Mouse (Mus musculus): Measurements from ENCODE around the gene Chn1. TPM values are rescaled to one million over a fixed set of nuclear protein-coding genes. Genes with fewer than 3 reads are reported as not detected.

Chn1 gene
- polyA plus RNA-seq, 1 experiment: 219 TPM

DNA sequence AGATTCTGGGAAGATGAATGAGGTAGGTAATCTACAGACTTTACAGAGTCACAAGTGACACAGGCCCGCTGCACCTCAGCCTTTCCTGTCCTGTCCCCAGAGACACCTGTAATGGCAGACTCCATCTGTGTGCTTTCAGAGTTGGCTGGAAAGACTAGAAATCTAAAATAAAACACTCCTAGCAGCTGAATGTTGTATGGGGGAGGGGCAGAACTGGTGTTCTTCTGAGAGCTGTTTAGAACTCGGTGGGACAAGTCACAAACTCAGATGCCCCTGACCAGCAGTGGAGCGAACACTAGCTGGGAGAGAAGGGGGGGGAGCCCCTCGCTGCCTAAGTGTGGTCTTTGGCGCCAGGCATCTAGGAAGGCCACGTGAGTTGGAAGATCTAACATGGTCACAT lies 203.2 kb downstream of the Chn1 start:
- TF ChIP-seq CTCF (IDR thresholded peaks at IDR 0.05; ENCODE audit: borderline replicate concordance, extremely low read depth, insufficient read depth, insufficient read length) (no peak), POLR2A (IDR thresholded peaks at IDR 0.05; ENCODE audit: borderline replicate concordance, extremely low read depth, insufficient read depth, insufficient read length, poor library complexity, severe bottlenecking) (no peak)
- DNase-seq (ENCODE audit: low read depth): no peak

DNA sequence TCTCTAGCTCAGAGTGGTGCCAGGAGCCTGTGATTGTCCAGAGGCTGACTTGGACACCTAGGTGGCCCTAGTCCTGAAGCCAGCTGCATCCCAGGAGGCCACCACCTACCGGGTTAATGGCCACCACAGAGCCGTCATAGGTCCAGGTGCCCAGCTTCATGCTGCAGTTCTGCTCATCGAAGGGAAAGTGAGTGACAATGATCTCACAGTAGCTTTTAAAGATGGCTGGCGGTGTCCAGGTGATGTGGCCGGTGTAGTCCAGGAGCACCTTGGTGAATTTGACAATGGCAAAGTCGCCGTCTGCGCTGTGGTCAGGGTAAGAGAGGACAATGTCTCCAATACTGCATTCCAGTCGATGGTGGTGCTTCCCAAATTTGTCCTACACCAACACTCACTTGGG lies 203.8 kb downstream of the Chn1 start:
- TF ChIP-seq CTCF (IDR thresholded peaks at IDR 0.05; ENCODE audit: borderline replicate concordance, extremely low read depth, insufficient read depth, insufficient read length) (no peak), POLR2A (IDR thresholded peaks at IDR 0.05; ENCODE audit: borderline replicate concordance, extremely low read depth, insufficient read depth, insufficient read length, poor library complexity, severe bottlenecking) (no peak)
- no peak for DNase-seq (ENCODE audit: low read depth)

DNA sequence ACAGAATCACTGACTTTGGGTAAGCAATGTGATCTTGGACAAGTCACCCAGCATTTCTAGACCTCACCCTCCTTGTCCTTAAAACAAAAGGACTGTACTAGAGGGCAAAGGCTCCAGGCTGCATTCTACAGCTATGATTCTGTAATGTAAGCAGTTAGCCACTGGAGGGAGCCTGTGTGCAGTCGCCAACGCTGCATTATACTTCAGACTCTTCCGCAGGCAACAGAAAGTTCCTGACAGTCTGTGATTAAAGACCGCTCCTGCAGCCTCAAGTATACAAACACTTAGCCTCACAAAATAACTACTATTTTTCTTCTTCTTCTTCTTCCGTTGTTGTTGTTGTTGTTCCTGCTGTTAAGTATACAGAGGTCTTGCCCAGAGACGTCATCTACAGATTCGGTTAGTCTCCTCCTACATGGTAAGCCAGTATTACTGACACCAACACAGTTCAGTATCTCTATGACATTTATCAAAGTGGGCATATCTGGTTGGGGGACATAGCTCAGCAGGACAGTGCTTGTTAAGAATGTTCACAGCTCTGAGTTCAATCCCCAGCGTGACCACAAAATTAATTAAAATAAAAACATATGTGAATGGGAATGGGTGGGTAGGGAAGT lies 208.0 kb downstream of the Chn1 start:
- peak; percentile 81 for DNase-seq (ENCODE audit: low read depth)
- peak; percentile 83 for TF ChIP-seq CTCF (IDR thresholded peaks at IDR 0.05; ENCODE audit: borderline replicate concordance, extremely low read depth, insufficient read depth, insufficient read length)
- no peak for TF ChIP-seq POLR2A (IDR thresholded peaks at IDR 0.05; ENCODE audit: borderline replicate concordance, extremely low read depth, insufficient read depth, insufficient read length, poor library complexity, severe bottlenecking)

DNA sequence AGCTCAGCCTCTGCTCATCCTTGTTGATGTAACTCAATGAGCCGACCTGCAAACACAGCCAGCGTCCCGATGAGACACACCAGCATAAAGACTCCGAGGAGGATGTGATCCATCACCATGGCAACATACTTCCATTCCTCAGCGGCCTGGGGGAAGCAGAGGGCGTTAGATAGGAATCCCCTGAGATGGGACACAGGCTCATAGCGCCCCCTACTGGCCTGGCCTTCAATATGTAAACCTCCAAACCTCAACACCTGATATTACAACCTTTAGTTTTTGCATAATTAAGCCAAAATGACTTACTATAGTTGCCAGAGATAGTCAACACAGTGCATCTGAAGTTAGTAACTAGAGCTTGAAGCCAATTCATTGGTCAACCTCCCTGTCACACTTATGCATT lies 209.0 kb downstream of the Chn1 start:
- TF ChIP-seq CTCF (IDR thresholded peaks at IDR 0.05; ENCODE audit: borderline replicate concordance, extremely low read depth, insufficient read depth, insufficient read length): peak; percentile 40; the same call in 1 of the 2 replicates
- no peak for TF ChIP-seq POLR2A (IDR thresholded peaks at IDR 0.05; ENCODE audit: borderline replicate concordance, extremely low read depth, insufficient read depth, insufficient read length, poor library complexity, severe bottlenecking)
- DNase-seq (ENCODE audit: low read depth): peak; percentile 71

DNA sequence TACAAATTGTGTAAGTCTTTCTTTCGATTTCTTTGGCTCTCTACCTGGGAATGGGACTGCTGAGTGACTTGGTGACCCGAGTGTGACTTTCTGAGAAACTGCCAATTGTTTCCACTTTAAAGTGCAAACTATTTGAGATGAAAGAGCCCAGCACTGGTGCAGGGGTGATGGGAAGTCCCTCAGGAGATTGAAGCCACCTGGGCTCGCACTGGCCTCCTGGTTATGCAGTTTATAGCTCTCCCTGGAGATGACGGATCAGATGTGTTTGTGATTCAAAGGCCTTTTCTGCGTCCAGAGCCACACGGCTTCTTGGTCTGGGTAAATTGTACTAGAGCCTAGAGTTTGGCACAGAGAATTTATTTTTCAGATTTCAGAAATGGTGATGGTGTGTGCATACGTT lies 211.5 kb downstream of the Chn1 start:
- no peak for DNase-seq (ENCODE audit: low read depth)
- TF ChIP-seq POLR2A (IDR thresholded peaks at IDR 0.05; ENCODE audit: borderline replicate concordance, extremely low read depth, insufficient read depth, insufficient read length, poor library complexity, severe bottlenecking): no peak
- no peak for TF ChIP-seq CTCF (IDR thresholded peaks at IDR 0.05; ENCODE audit: borderline replicate concordance, extremely low read depth, insufficient read depth, insufficient read length)

DNA sequence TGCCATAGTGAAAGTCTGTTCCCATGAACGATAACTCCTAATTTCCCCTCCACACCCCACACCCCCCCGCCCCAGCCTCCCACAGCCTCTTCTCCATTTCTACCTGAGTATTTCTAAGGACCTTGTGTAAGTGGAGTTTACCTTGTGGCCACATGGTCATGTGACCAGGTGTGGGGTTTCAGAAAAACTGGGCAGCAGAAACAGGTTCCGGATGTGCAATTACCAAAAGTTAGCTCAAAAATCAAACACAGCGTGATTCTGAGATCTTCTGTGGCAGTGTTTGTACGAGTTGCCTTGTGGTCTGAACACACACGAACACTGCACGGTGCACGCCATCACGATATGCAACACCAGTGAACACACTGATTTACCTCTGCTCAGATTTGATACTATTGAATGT lies 212.5 kb downstream of the Chn1 start:
- no peak for DNase-seq (ENCODE audit: low read depth)
- no peak for TF ChIP-seq POLR2A (IDR thresholded peaks at IDR 0.05; ENCODE audit: borderline replicate concordance, extremely low read depth, insufficient read depth, insufficient read length, poor library complexity, severe bottlenecking)
- TF ChIP-seq CTCF (IDR thresholded peaks at IDR 0.05; ENCODE audit: borderline replicate concordance, extremely low read depth, insufficient read depth, insufficient read length): no peak

DNA sequence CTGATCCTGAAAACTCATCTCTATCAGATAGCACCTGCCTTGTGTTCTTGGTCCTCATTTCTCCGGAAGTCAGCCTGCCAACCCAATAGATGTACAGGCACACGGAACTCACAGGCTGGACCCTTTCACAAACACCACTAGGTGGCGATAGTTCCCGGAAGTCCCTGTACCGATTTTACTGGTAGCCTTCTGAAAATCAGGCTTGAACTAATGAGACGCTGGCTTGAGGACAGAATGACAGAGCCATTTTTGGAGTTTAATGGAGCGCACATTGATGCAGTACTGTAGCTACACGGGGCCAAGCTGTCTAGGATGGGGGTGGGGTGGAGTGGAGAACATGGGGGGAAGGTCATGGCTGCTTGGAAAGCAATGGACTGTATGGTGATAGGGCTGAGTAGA lies 213.5 kb downstream of the Chn1 start:
- peak; percentile 89 for DNase-seq (ENCODE audit: low read depth)
- peak; percentile 80 for TF ChIP-seq CTCF (IDR thresholded peaks at IDR 0.05; ENCODE audit: borderline replicate concordance, extremely low read depth, insufficient read depth, insufficient read length)
- TF ChIP-seq POLR2A (IDR thresholded peaks at IDR 0.05; ENCODE audit: borderline replicate concordance, extremely low read depth, insufficient read depth, insufficient read length, poor library complexity, severe bottlenecking): no peak

DNA sequence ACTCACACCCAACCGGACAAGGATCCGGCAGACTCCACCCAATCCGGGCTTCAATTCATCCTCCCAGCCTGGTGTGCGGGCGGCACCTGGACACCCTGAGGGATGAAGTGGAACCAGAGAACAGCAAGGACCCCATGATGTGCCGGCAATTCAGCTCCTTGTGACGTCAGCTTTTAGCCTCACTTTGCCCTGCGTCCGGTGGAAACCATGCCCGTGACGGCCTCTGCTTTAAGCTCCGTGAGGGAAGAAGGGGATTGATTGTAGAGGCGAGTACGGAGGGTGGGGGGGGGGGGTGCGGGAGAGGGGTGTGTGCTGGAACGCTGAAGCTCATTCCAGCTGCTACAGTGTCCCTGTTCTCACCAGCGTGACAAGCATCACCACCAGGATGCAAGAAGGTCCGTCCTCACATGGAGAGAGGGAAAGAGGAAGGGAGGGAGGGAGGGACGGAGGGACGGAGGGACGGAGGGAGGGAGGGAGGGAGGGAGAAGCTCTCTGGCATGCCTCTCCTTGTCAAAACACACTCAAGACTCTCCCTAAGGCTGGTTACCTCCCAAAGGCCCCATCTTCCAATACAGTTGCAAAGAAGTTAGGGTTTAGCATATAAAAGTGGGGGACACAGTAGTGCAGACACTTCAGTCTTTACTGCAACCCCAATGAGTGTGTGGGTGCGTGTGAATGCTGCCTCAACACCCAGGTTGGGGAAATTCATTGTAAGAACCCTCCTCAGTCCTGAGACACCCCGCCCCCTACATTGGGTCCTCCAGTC lies 214.1 kb downstream of the Chn1 start:
- no peak for TF ChIP-seq POLR2A (IDR thresholded peaks at IDR 0.05; ENCODE audit: borderline replicate concordance, extremely low read depth, insufficient read depth, insufficient read length, poor library complexity, severe bottlenecking)
- DNase-seq (ENCODE audit: low read depth): peak; percentile 42

Other genes with a start within 250 kb of the Chn1 start
- 2.8 and 3.8 TPM in 2 replicates for gene Wipf1, start 245.6 kb downstream of the Chn1 start, polyA plus RNA-seq (2012; rRNA removed)
- gene Chrna1, start 195.0 kb downstream of the Chn1 start, polyA plus RNA-seq (2012; rRNA removed): 0.12 and 0.13 TPM in 2 replicates
- gene Atf2, start 117.3 kb upstream of the Chn1 start, polyA plus RNA-seq (2012; rRNA removed): 31.7 and 59.8 TPM in 2 replicates
- gene Atp5g3, start 136.0 kb upstream of the Chn1 start, polyA plus RNA-seq (2012; rRNA removed): 685 and 755 TPM in 2 replicates